Mouse (Mus musculus): ENCODE results near the gene Ptprc. TPM values are rescaled to one million over a fixed set of nuclear protein-coding genes. Genes with fewer than 3 reads are reported as not detected.

The Ptprc gene
- polyA plus RNA-seq, 1 experiment, result 582 TPM

- TF ChIP-seq CTCF (IDR thresholded peaks at IDR 0.05; ENCODE audit: low read depth, low read length), result no peak
- no peak for TF ChIP-seq POLR2A (IDR thresholded peaks at IDR 0.05; ENCODE audit: borderline replicate concordance, low read depth, low read length)
- peak overlapping the region; percentile 97 for H3K27ac ChIP-seq (ENCODE audit: insufficient read depth, low read depth, low read length)
- peaks cover 20% of the 10 kb centered on the region for H3K4me1 ChIP-seq (ENCODE audit: control insufficient read depth, insufficient read depth, low read length)
- H3K4me3 ChIP-seq (ENCODE audit: insufficient read depth, low read length), result peak overlapping the region; percentile 86
Observed at GRCm38 (mm10) chr1:138174705-138175492, 609 bp downstream of the Ptprc start.

GRCm38 (mm10) chr1:138174143-138174542, 1.4 kb downstream of the Ptprc start:
- H3K4me3 ChIP-seq (ENCODE audit: insufficient read depth, low read length), result peak overlapping the region; percentile 86
- no peak for TF ChIP-seq POLR2A (IDR thresholded peaks at IDR 0.05; ENCODE audit: borderline replicate concordance, low read depth, low read length)
- TF ChIP-seq CTCF (IDR thresholded peaks at IDR 0.05; ENCODE audit: low read depth, low read length), result no peak
- H3K4me1 ChIP-seq (ENCODE audit: control insufficient read depth, insufficient read depth, low read length), result peaks cover 20% of the 10 kb centered on the region
- peak overlapping the region; percentile 97 for H3K27ac ChIP-seq (ENCODE audit: insufficient read depth, low read depth, low read length)

- Histone ChIP-seq H3K27ac (ENCODE audit: insufficient read depth, low read depth, low read length) (peak overlapping the region; percentile 97), H3K4me1 (ENCODE audit: control insufficient read depth, insufficient read depth, low read length) (peaks cover 20% of the 10 kb centered on the region), H3K4me3 (ENCODE audit: insufficient read depth, low read length) (peak overlapping the region; percentile 86)
- no peak for TF ChIP-seq CTCF (IDR thresholded peaks at IDR 0.05; ENCODE audit: low read depth, low read length)
Observed at GRCm38 (mm10) chr1:138173669-138174068, 1.8 kb downstream of the Ptprc start.

GRCm38 (mm10) chr1:138172547-138172946, 3.0 kb downstream of the Ptprc start:
- H3K27ac ChIP-seq (ENCODE audit: insufficient read depth, low read depth, low read length), result 0 out of 2 replicates have a peak overlapping the region, but pooled peaks have one; percentile 9
- peak overlapping the region; percentile 36 for H3K4me3 ChIP-seq (ENCODE audit: insufficient read depth, low read length)
- TF ChIP-seq CTCF (IDR thresholded peaks at IDR 0.05; ENCODE audit: low read depth, low read length), result no peak
- TF ChIP-seq POLR2A (IDR thresholded peaks at IDR 0.05; ENCODE audit: borderline replicate concordance, low read depth, low read length), result no peak
- peaks cover 25% of the 10 kb centered on the region for H3K4me1 ChIP-seq (ENCODE audit: control insufficient read depth, insufficient read depth, low read length)

GRCm38 (mm10) chr1:138172096-138172495, 3.4 kb downstream of the Ptprc start:
- Histone ChIP-seq H3K27ac (ENCODE audit: insufficient read depth, low read depth, low read length) (no peak overlapping the region), H3K4me3 (ENCODE audit: insufficient read depth, low read length) (peak overlapping the region; percentile 36), H3K4me1 (ENCODE audit: control insufficient read depth, insufficient read depth, low read length) (peaks cover 27% of the 10 kb centered on the region)
- TF ChIP-seq CTCF (IDR thresholded peaks at IDR 0.05; ENCODE audit: low read depth, low read length) (no peak), POLR2A (IDR thresholded peaks at IDR 0.05; ENCODE audit: borderline replicate concordance, low read depth, low read length) (no peak)

- no peak for TF ChIP-seq POLR2A (IDR thresholded peaks at IDR 0.05; ENCODE audit: borderline replicate concordance, low read depth, low read length)
- H3K27ac ChIP-seq (ENCODE audit: insufficient read depth, low read depth, low read length), result no peak overlapping the region
- no peak overlapping the region for H3K4me3 ChIP-seq (ENCODE audit: insufficient read depth, low read length)
- H3K4me1 ChIP-seq (ENCODE audit: control insufficient read depth, insufficient read depth, low read length), result peaks cover 40% of the 10 kb centered on the region
Observed at GRCm38 (mm10) chr1:138166233-138166771, 9.2 kb downstream of the Ptprc start.

- TF ChIP-seq POLR2A (IDR thresholded peaks at IDR 0.05; ENCODE audit: borderline replicate concordance, low read depth, low read length), result no peak
- TF ChIP-seq CTCF (IDR thresholded peaks at IDR 0.05; ENCODE audit: low read depth, low read length), result no peak
- Histone ChIP-seq H3K27ac (ENCODE audit: insufficient read depth, low read depth, low read length) (no peak overlapping the region), H3K4me3 (ENCODE audit: insufficient read depth, low read length) (no peak overlapping the region)
Observed at GRCm38 (mm10) chr1:138162638-138163037, 12.9 kb downstream of the Ptprc start.

GRCm38 (mm10) chr1:138158921-138159320, 16.6 kb downstream of the Ptprc start:
- TF ChIP-seq POLR2A (IDR thresholded peaks at IDR 0.05; ENCODE audit: borderline replicate concordance, low read depth, low read length) (no peak), CTCF (IDR thresholded peaks at IDR 0.05; ENCODE audit: low read depth, low read length) (no peak)
- no peak overlapping the region for H3K4me3 ChIP-seq (ENCODE audit: insufficient read depth, low read length)
- peaks cover 53% of the 10 kb centered on the region for H3K4me1 ChIP-seq (ENCODE audit: control insufficient read depth, insufficient read depth, low read length)
- H3K27ac ChIP-seq (ENCODE audit: insufficient read depth, low read depth, low read length), result peak overlapping the region; percentile 90

More at GRCm38 (mm10) chr1:138162638-138163037, 12.9 kb downstream of the Ptprc start:
- H3K4me1 ChIP-seq (ENCODE audit: control insufficient read depth, insufficient read depth, low read length), result peaks cover 40% of the 10 kb centered on the region

GRCm38 (mm10) chr1:138158236-138158635, 17.3 kb downstream of the Ptprc start:
- TF ChIP-seq POLR2A (IDR thresholded peaks at IDR 0.05; ENCODE audit: borderline replicate concordance, low read depth, low read length), result no peak
- TF ChIP-seq CTCF (IDR thresholded peaks at IDR 0.05; ENCODE audit: low read depth, low read length), result no peak
- Histone ChIP-seq H3K4me1 (ENCODE audit: control insufficient read depth, insufficient read depth, low read length) (peaks cover 52% of the 10 kb centered on the region), H3K4me3 (ENCODE audit: insufficient read depth, low read length) (peak overlapping the region; percentile 7; the same call in 1 of the 2 replicates), H3K27ac (ENCODE audit: insufficient read depth, low read depth, low read length) (peak overlapping the region; percentile 90)

- Histone ChIP-seq H3K4me3 (ENCODE audit: insufficient read depth, low read length) (no peak overlapping the region), H3K4me1 (ENCODE audit: control insufficient read depth, insufficient read depth, low read length) (peaks cover 53% of the 10 kb centered on the region), H3K27ac (ENCODE audit: insufficient read depth, low read depth, low read length) (peak overlapping the region; percentile 90)
- TF ChIP-seq CTCF (IDR thresholded peaks at IDR 0.05; ENCODE audit: low read depth, low read length) (no peak), POLR2A (IDR thresholded peaks at IDR 0.05; ENCODE audit: borderline replicate concordance, low read depth, low read length) (no peak)
Observed at GRCm38 (mm10) chr1:138157709-138158108, 17.8 kb downstream of the Ptprc start.

All from bone marrow macrophage, adult 2 months (primary cell).